Mouse (Mus musculus) intestine, embryonic 16.5 days (tissue): Measurements from ENCODE around the gene Inhbc. TPM values are rescaled to one million over a fixed set of nuclear protein-coding genes. Genes with fewer than 3 reads are reported as not detected.

Experiments used
- ATAC-seq: fragments of 200-750 bp; cut with Nextera tagmentation; 2 replicates; pipeline ENCODE4 v1.8.0; 2017; ENCODE audit warnings: moderate TSS enrichment, moderate library complexity
- H3K27ac ChIP-seq: fragments of 300-500 bp; sonication (generic); 2 replicates; pipeline ENCODE4 v1.5.1; 2014; ENCODE audit warnings: mild to moderate bottlenecking, low read length
- H3K27me3 ChIP-seq: fragments of 300-500 bp; sonication (generic); replicated peaks from 2 replicates; pipeline ENCODE4 v1.6.1; 2014; ENCODE audit warnings: low read length, control low read depth, mixed read lengths; ENCODE audit not compliant: control insufficient read depth, insufficient read depth
- H3K36me3 ChIP-seq: fragments of 300-500 bp; sonication (generic); 2 replicates; pipeline ENCODE4 v1.6.1; 2014; ENCODE audit warnings: low read length, control low read depth; ENCODE audit not compliant: control insufficient read depth, insufficient read depth
- H3K4me1 ChIP-seq: fragments of 300-500 bp; sonication (generic); 2 replicates; pipeline ENCODE4 v1.6.1; 2014; ENCODE audit warnings: low read length, control low read depth, mixed read lengths; ENCODE audit not compliant: control insufficient read depth, insufficient read depth
- H3K4me2 ChIP-seq: fragments of 300-500 bp; sonication (generic); 2 replicates; pipeline ENCODE4 v1.6.1; 2014; ENCODE audit warnings: low read depth, low read length, control low read depth
- H3K4me3 ChIP-seq: fragments of 300-500 bp; sonication (generic); 2 replicates; pipeline ENCODE4 v1.5.1; 2014; ENCODE audit warnings: mild to moderate bottlenecking, low read length
- H3K9ac ChIP-seq: fragments of 300-500 bp; sonication (generic); 2 replicates; pipeline ENCODE4 v1.6.1; 2014; ENCODE audit warnings: low read depth, low read length
- H3K9me3 ChIP-seq: fragments of 300-500 bp; sonication (generic); 2 replicates; pipeline ENCODE4 v1.6.1; 2016; ENCODE audit warnings: low read length, control low read depth; ENCODE audit not compliant: control insufficient read depth
- WGBS: fragments of 180-500 bp; shearing (Covaris S2); extraction: QIAGEN DNeasy Blood & Tissue Kit; methylation state at CpG from one replicate; pipeline ENCODE4 v1.1.7; 2014; 5-methylcytosine and 5-hydroxymethylcytosine counted together
- polyA plus RNA-seq: library from polyadenylated mRNA; unstranded; fragments of >200 nt; fragmentation: Nextera tagmentation; extraction: Ambion mirVana; gene quantifications from 2 replicates; pipeline ENCODE4 v1.2.1, GENCODE M21; 2015

Inhbc gene
- polyA plus RNA-seq: not detected in 2 replicates

DNA sequence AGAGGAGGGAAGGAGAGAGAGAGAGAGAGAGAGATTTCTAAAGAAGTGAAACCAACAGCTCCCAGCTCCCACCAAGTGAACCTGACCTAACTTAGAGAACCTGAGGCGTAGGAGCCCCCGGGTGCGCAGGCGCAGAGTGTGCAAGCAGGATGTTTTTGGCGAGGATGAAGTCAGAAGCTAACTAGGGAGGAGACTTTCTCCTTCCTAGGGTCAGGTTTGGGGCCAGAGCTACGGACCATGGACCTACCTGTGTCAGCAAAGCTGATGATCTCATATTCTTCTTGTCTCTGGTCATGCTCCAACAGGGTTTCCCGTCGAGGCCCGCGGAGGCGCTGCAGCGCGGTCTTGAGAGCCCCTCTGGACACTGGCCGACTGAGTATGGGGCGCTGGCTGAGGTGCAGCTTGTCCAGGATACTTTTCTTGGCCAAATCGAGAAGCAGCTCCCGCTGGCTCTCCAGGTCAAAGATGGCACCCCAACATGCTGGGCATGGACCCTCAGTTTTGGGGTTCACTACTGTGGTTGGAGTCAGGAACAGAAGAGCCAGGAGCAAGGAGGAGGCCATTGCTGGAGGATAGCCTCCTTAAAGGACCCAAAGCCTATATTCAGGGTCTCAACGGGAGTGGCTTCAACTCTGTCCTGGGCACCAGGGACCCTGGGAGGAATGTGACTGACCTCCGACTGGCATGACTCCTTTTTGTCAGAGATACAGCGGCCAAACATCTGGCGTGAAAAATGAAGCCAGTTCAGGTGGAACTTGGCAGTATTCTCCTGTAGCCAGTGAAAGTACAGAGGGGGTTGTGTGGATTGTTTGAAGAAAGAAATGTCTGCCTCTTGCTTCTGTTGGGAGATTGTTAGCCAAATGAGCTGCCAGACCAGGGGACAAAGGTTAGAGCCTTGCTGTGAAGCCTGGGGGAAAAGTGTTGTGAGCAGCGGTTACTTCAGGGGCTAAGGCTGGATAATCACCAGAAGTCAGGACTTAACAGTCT, at the start of gene Inhbc:
TSS of gene Inhbc (minus strand) at position 598 of the 987 bp plus-strand sequence.
- no peaks in the 10 kb centered on the region for H3K9me3 ChIP-seq
- H3K36me3 ChIP-seq: no peaks in the 10 kb centered on the region
- no peak within 1 kb of the TSS for H3K27ac ChIP-seq
- H3K27me3 ChIP-seq: no peaks in the 10 kb centered on the region
- 73% methylated on average over 22 of the region's 22 CpGs for WGBS
- no peak within 1 kb of the TSS for H3K9ac ChIP-seq
- ATAC-seq: no peak
- H3K4me3 ChIP-seq: no peak within 1 kb of the TSS
- no peak within 1 kb of the TSS for H3K4me2 ChIP-seq
- H3K4me1 ChIP-seq: no peaks in the 10 kb centered on the region

DNA sequence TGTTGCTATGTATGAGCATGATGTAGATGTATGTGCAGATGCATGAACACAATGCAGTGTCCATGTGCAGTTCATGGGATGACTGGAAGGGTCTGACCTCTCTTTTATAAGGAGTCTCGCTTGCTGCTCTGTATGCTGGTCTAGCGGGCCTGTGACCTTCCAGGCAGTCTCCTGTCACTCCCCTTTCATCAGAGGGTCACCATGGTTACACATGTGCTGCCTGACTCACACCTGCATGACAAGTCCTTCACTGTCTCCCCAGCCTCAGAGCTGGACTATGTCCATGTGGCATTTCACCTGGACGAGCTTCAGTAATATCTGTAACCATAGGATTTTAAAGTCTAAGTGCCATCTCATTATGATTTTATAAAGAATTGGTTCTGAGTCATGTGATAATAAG, 43.9 kb upstream of the Inhbc start:
- no peaks in the 10 kb centered on the region for H3K27me3 ChIP-seq
- no peaks in the 10 kb centered on the region for H3K36me3 ChIP-seq
- H3K27ac ChIP-seq: no peak overlapping the region
- WGBS: 78% methylated on average over 3 of the region's 3 CpGs
- H3K4me1 ChIP-seq: peaks cover 13% of the 10 kb centered on the region
- H3K9me3 ChIP-seq: no peaks in the 10 kb centered on the region
- H3K4me3 ChIP-seq: no peak overlapping the region
- no peak overlapping the region for H3K4me2 ChIP-seq
- peak; percentile 72 for ATAC-seq
- no peak overlapping the region for H3K9ac ChIP-seq

DNA sequence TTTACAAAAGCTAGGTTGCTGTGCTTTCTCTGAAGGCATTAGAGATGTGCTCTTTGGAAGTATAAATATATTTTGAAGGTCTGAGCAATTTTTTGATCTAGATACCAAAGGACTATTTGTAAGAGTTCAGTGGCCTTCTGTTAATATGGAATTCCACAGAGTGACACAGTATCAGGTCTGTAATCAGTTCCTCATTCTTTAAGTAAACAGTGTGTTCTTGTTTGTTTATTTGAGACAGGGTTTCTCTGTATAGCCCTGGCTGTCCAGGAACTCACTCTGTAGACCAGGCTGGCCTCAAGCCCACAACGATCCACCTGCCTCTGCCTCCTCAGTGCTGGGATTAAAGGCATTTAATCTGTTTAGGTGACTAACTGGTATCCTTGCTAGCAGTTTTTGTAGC, 43.4 kb upstream of the Inhbc start:
- Histone ChIP-seq H3K9me3 (no peaks in the 10 kb centered on the region), H3K9ac (no peak overlapping the region), H3K27ac (no peak overlapping the region), H3K4me1 (peaks cover 13% of the 10 kb centered on the region), H3K4me3 (no peak overlapping the region), H3K36me3 (no peaks in the 10 kb centered on the region), H3K27me3 (no peaks in the 10 kb centered on the region), H3K4me2 (no peak overlapping the region)
- 56% methylated on average over 1 of the region's 1 CpGs for WGBS
- ATAC-seq: no peak

- 61% methylated on average over 2 of the region's 2 CpGs for WGBS
- H3K9ac ChIP-seq: no peak overlapping the region
- peaks cover 13% of the 10 kb centered on the region for H3K4me1 ChIP-seq
- no peaks in the 10 kb centered on the region for H3K9me3 ChIP-seq
- H3K4me3 ChIP-seq: no peak overlapping the region
- no peaks in the 10 kb centered on the region for H3K27me3 ChIP-seq
- no peak for ATAC-seq
- no peak overlapping the region for H3K27ac ChIP-seq
- no peaks in the 10 kb centered on the region for H3K36me3 ChIP-seq
- no peak overlapping the region for H3K4me2 ChIP-seq
Observed at GRCm38 (mm10) chr10:127412776-127413175, 42.5 kb upstream of the Inhbc start.

DNA sequence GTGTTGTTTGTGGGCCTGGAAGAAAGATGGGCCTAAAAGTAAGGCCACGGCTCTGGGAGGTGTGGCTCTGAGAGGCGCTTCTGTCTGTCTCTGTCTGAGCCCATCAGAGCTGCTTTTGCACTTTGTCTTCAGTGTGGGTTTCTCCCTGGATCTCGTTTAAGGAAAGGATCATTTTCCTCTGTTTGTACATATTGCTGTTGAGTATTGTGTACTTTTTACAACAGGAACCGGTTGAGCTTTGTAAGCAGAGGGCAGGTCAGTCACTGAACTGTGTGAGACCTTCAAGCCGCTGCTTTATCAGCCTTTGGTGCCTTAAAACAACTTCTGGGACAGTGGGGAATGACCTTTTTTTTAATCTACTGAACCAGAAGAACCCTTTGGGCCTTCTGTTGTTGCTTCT, 41.9 kb upstream of the Inhbc start:
- H3K9me3 ChIP-seq: no peaks in the 10 kb centered on the region

DNA sequence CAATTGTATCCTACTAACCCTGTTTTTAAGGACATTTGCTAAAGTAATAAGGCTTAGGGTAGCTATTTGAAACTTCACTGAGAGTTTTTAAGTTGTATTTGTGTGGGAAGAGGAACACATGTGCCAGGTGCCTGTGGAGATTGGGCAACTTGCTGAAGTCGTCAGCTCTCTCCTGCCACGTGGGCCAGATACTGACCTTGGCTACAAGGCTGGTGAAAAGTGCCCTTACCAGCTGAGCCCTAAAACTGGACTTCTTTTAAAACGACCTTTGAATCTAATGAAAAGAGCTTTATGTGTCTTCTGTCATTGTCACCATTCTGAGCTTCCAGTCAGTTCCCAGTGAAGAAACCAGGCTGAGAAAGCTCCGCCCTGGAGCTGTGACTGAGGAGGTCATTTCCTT, 37.2 kb upstream of the Inhbc start:
- 68% methylated on average over 4 of the region's 4 CpGs for WGBS
- Histone ChIP-seq H3K9me3 (no peaks in the 10 kb centered on the region), H3K36me3 (no peaks in the 10 kb centered on the region)

More for the DNA sequence above, 41.9 kb upstream of the Inhbc start:
- H3K36me3 ChIP-seq: no peaks in the 10 kb centered on the region
- 40% methylated on average over 5 of the region's 5 CpGs for whole genome bisulfite sequencing
- peak overlapping the region; percentile 27; the same call in 1 of the 2 replicates for H3K27ac ChIP-seq
- no peaks in the 10 kb centered on the region for H3K27me3 ChIP-seq
- peaks cover 13% of the 10 kb centered on the region for H3K4me1 ChIP-seq
- ATAC-seq: no peak
- H3K9ac ChIP-seq: no peak overlapping the region
- no peak overlapping the region for H3K4me2 ChIP-seq
- H3K4me3 ChIP-seq: no peak overlapping the region

GRCm38 (mm10) chr10:127404701-127405100, 34.5 kb upstream of the Inhbc start:
- Histone ChIP-seq H3K27me3 (no peaks in the 10 kb centered on the region), H3K9ac (no peak overlapping the region), H3K36me3 (no peaks in the 10 kb centered on the region), H3K27ac (no peak overlapping the region), H3K4me2 (no peak overlapping the region), H3K4me1 (no peaks in the 10 kb centered on the region), H3K9me3 (no peaks in the 10 kb centered on the region), H3K4me3 (no peak overlapping the region)
- 93% methylated on average over 3 of the region's 3 CpGs for WGBS
- ATAC-seq: no peak

More for the DNA sequence above, 37.2 kb upstream of the Inhbc start:
- no peak overlapping the region for H3K4me3 ChIP-seq
- ATAC-seq: no peak
- no peak overlapping the region for H3K9ac ChIP-seq
- H3K4me1 ChIP-seq: peaks cover 13% of the 10 kb centered on the region
- H3K4me2 ChIP-seq: no peak overlapping the region
- no peaks in the 10 kb centered on the region for H3K27me3 ChIP-seq
- H3K27ac ChIP-seq: no peak overlapping the region

GRCm38 (mm10) chr10:127391774-127392173, 21.5 kb upstream of the Inhbc start:
- H3K4me3 ChIP-seq: no peak overlapping the region
- ATAC-seq: no peak
- whole genome bisulfite sequencing: 83% methylated on average over 6 of the region's 6 CpGs
- no peak overlapping the region for H3K9ac ChIP-seq
- H3K36me3 ChIP-seq: no peaks in the 10 kb centered on the region; the same call in 1 of the 2 replicates
- H3K4me2 ChIP-seq: no peak overlapping the region
- H3K27me3 ChIP-seq: no peaks in the 10 kb centered on the region
- no peaks in the 10 kb centered on the region for H3K9me3 ChIP-seq
- H3K27ac ChIP-seq: no peak overlapping the region
- H3K4me1 ChIP-seq: no peaks in the 10 kb centered on the region

DNA sequence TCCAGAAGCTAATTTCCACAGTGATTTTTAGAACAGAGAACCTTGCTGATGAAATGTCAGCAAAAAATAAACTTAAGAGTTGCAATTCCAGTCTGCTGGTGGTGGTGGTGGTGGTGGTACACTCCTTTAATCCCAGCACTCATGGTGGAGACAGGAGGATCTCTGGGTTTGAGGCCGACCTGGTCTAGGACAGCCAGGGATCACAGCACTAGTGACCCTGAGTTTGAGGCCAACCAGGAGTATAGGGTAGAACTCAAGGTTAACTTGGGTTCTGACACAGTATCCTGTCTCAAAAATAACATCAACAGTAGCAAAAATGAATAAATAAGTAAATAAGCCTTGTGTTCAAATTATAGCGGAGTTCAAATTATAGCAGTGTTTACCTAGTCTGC, 11.5 kb upstream of the Inhbc start:
- Histone ChIP-seq H3K9me3 (no peaks in the 10 kb centered on the region), H3K27me3 (no peaks in the 10 kb centered on the region), H3K36me3 (no peaks in the 10 kb centered on the region), H3K4me3 (peak overlapping the region; percentile 75), H3K9ac (peak overlapping the region; percentile 88; the same call in 1 of the 2 replicates), H3K4me1 (peaks cover 16% of the 10 kb centered on the region), H3K4me2 (peak overlapping the region; percentile 73), H3K27ac (peak overlapping the region; percentile 94; the same call in 1 of the 2 replicates)
- no peak for ATAC-seq
- WGBS: 51% methylated on average over 2 of the region's 2 CpGs
